Mouse (Mus musculus) forebrain, embryonic 13.5 days (tissue): ENCODE data around the gene Naf1. TPM values are rescaled to one million over a fixed set of nuclear protein-coding genes. Genes with fewer than 3 reads are reported as not detected.

Source experiments
- ATAC-seq: fragments of 200-750 bp; cut with Nextera tagmentation; 2 replicates; pipeline ENCODE4 v1.8.0; 2017
- H3K27ac ChIP-seq: fragments of 300-500 bp; sonication (generic); 2 replicates; pipeline ENCODE4 v1.5.1; 2015; ENCODE audit warnings: inconsistent platforms, mild to moderate bottlenecking, moderate library complexity
- H3K27me3 ChIP-seq: fragments of 300-500 bp; sonication (generic); 2 replicates; pipeline ENCODE4 v1.6.1; 2015; ENCODE audit warnings: mild to moderate bottlenecking, inconsistent platforms
- H3K36me3 ChIP-seq: fragments of 300-500 bp; sonication (generic); 2 replicates; pipeline ENCODE4 v1.6.1; 2015; ENCODE audit warnings: mild to moderate bottlenecking, inconsistent platforms; ENCODE audit not compliant: poor library complexity, severe bottlenecking
- H3K4me1 ChIP-seq: fragments of 300-500 bp; sonication (generic); 2 replicates; pipeline ENCODE4 v1.6.1; 2015; ENCODE audit warnings: inconsistent platforms
- H3K4me2 ChIP-seq: fragments of 300-500 bp; sonication (generic); 2 replicates; pipeline ENCODE4 v1.6.1; 2015; ENCODE audit warnings: inconsistent platforms, mild to moderate bottlenecking, moderate library complexity
- H3K4me3 ChIP-seq: fragments of 300-500 bp; sonication (generic); 2 replicates; pipeline ENCODE4 v1.5.1; 2015; ENCODE audit warnings: mild to moderate bottlenecking, inconsistent platforms
- H3K9ac ChIP-seq: fragments of 300-500 bp; sonication (generic); 2 replicates; pipeline ENCODE4 v1.6.1; 2015; ENCODE audit warnings: mild to moderate bottlenecking, inconsistent platforms
- H3K9me3 ChIP-seq: fragments of 300-500 bp; sonication (generic); replicated peaks from 2 replicates; pipeline ENCODE4 v1.6.1; 2016; ENCODE audit warnings: inconsistent platforms
- WGBS: fragments of 180-500 bp; shearing (Covaris S2); methylation state at CpG from one replicate; pipeline ENCODE4 v1.1.7; 2015; 5-methylcytosine and 5-hydroxymethylcytosine counted together
- polyA plus RNA-seq: library from polyadenylated mRNA; unstranded; fragments of >200 nt; fragmentation: Nextera tagmentation; extraction: Ambion mirVana; gene quantifications from 2 replicates; pipeline ENCODE4 v1.2.1, GENCODE M21; 2015

Naf1 gene
- polyA plus RNA-seq, 1 experiment from 2014 or later: 2.6 TPM

- Histone ChIP-seq H3K4me3 (no peak overlapping the region), H3K36me3 (no peaks in the 10 kb centered on the region), H3K27ac (no peak overlapping the region), H3K9me3 (no peaks in the 10 kb centered on the region), H3K9ac (no peak overlapping the region), H3K27me3 (no peaks in the 10 kb centered on the region), H3K4me2 (no peak overlapping the region), H3K4me1 (peaks cover 3% of the 10 kb centered on the region; the same call in 1 of the 2 replicates)
- no peak for ATAC-seq
- WGBS: 92% methylated on average over 8 of the region's 8 CpGs
Measured at GRCm38 (mm10) chr8:66906116-66906515, 46.1 kb downstream of the Naf1 start.

- Histone ChIP-seq H3K4me2 (0 out of 2 replicates have a peak overlapping the region, but pooled peaks have one; percentile 27), H3K9me3 (no peaks in the 10 kb centered on the region), H3K4me3 (no peak overlapping the region), H3K27me3 (no peaks in the 10 kb centered on the region), H3K36me3 (no peaks in the 10 kb centered on the region), H3K27ac (no peak overlapping the region), H3K4me1 (peaks cover 3% of the 10 kb centered on the region; the same call in 1 of the 2 replicates), H3K9ac (no peak overlapping the region)
- ATAC-seq: peak; percentile 76
- WGBS: 20% methylated on average over 6 of the region's 6 CpGs
Measured at GRCm38 (mm10) chr8:66910684-66911083, 50.7 kb downstream of the Naf1 start.

- H3K4me3 ChIP-seq: no peak overlapping the region
- 72% methylated on average over 14 of the region's 14 CpGs for WGBS
- H3K4me1 ChIP-seq: peaks cover 3% of the 10 kb centered on the region; the same call in 1 of the 2 replicates
- no peaks in the 10 kb centered on the region for H3K9me3 ChIP-seq
- H3K27ac ChIP-seq: no peak overlapping the region
- H3K9ac ChIP-seq: no peak overlapping the region
- ATAC-seq: no peak
- no peaks in the 10 kb centered on the region for H3K36me3 ChIP-seq
- H3K27me3 ChIP-seq: no peaks in the 10 kb centered on the region
- H3K4me2 ChIP-seq: no peak overlapping the region
Measured at GRCm38 (mm10) chr8:66913616-66914536, 53.9 kb downstream of the Naf1 start.

GRCm38 (mm10) chr8:66916056-66916455 is 56.0 kb downstream of the Naf1 start:
- Histone ChIP-seq H3K27ac (no peak overlapping the region), H3K27me3 (no peaks in the 10 kb centered on the region), H3K36me3 (no peaks in the 10 kb centered on the region), H3K4me3 (no peak overlapping the region), H3K9ac (no peak overlapping the region), H3K9me3 (no peaks in the 10 kb centered on the region), H3K4me2 (no peak overlapping the region), H3K4me1 (no peaks in the 10 kb centered on the region)
- 61% methylated on average over 7 of the region's 7 CpGs for WGBS
- ATAC-seq: no peak

GRCm38 (mm10) chr8:66917695-66918467 is 57.9 kb downstream of the Naf1 start:
- no peaks in the 10 kb centered on the region for H3K36me3 ChIP-seq
- H3K4me1 ChIP-seq: no peaks in the 10 kb centered on the region
- H3K27me3 ChIP-seq: no peaks in the 10 kb centered on the region
- WGBS: 77% methylated on average over 6 of the region's 6 CpGs
- no peak overlapping the region for H3K9ac ChIP-seq
- no peak overlapping the region for H3K4me3 ChIP-seq
- no peak overlapping the region for H3K27ac ChIP-seq
- H3K4me2 ChIP-seq: no peak overlapping the region
- no peaks in the 10 kb centered on the region for H3K9me3 ChIP-seq
- ATAC-seq: peak; percentile 58

- Histone ChIP-seq H3K27me3 (no peaks in the 10 kb centered on the region), H3K4me2 (no peak overlapping the region), H3K4me1 (no peaks in the 10 kb centered on the region), H3K4me3 (no peak overlapping the region), H3K27ac (no peak overlapping the region), H3K36me3 (no peaks in the 10 kb centered on the region), H3K9ac (no peak overlapping the region), H3K9me3 (no peaks in the 10 kb centered on the region)
- WGBS: 84% methylated on average over 4 of the region's 4 CpGs
- peak; percentile 31; the same call in 1 of the 2 replicates for ATAC-seq
Measured at GRCm38 (mm10) chr8:66918471-66918870, 58.5 kb downstream of the Naf1 start.

- WGBS: 96% methylated on average over 4 of the region's 4 CpGs
- 0 out of 2 replicates have a peak, but pooled peaks have one; percentile 29 for ATAC-seq
- no peaks in the 10 kb centered on the region for H3K36me3 ChIP-seq
Measured at GRCm38 (mm10) chr8:66933746-66934145, 73.7 kb downstream of the Naf1 start.

GRCm38 (mm10) chr8:66936236-66936635 is 76.2 kb downstream of the Naf1 start:
- Histone ChIP-seq H3K4me1 (no peaks in the 10 kb centered on the region), H3K9me3 (0 out of 2 replicates have a peak, but pooled peaks cover 3% of the 10 kb centered on the region), H3K4me2 (no peak overlapping the region), H3K36me3 (no peaks in the 10 kb centered on the region), H3K27me3 (no peaks in the 10 kb centered on the region), H3K27ac (no peak overlapping the region), H3K9ac (no peak overlapping the region), H3K4me3 (no peak overlapping the region)
- WGBS: 62% methylated on average over 3 of the region's 3 CpGs
- peak; percentile 73 for ATAC-seq

More at GRCm38 (mm10) chr8:66933746-66934145, 73.7 kb downstream of the Naf1 start:
- Histone ChIP-seq H3K9me3 (0 out of 2 replicates have a peak, but pooled peaks cover 3% of the 10 kb centered on the region), H3K27me3 (no peaks in the 10 kb centered on the region), H3K27ac (no peak overlapping the region), H3K9ac (no peak overlapping the region), H3K4me1 (no peaks in the 10 kb centered on the region), H3K4me2 (no peak overlapping the region), H3K4me3 (no peak overlapping the region)

Other genes with a start within 250 kb of the Naf1 start
- 0.23 TPM in 1 of 2 replicates, not detected in the other for gene Npy5r, start 172.1 kb upstream of the Naf1 start, polyA plus RNA-seq
- 1.4 and 1.8 TPM in 2 replicates for gene Npy1r, start 163.0 kb upstream of the Naf1 start, polyA plus RNA-seq